Mouse (Mus musculus) forebrain, embryonic 16.5 days (tissue): ENCODE measurements around the gene Cfap221. TPM values are rescaled to one million over a fixed set of nuclear protein-coding genes. Genes with fewer than 3 reads are reported as not detected.

Experiments
- ATAC-seq: fragments of 200-750 bp; cut with Nextera tagmentation; 2 replicates; pipeline ENCODE4 v1.8.0; 2017; ENCODE audit warnings: mild to moderate bottlenecking, moderate library complexity
- H3K27ac ChIP-seq: fragments of 300-500 bp; sonication (generic); 2 replicates; pipeline ENCODE4 v1.5.1; 2014; ENCODE audit warnings: low read length, control low read depth
- H3K27me3 ChIP-seq: fragments of 300-500 bp; sonication (generic); replicated peaks from 2 replicates; pipeline ENCODE4 v1.6.1; 2014; ENCODE audit warnings: low read length; ENCODE audit not compliant: control insufficient read depth, insufficient read depth
- H3K36me3 ChIP-seq: fragments of 300-500 bp; sonication (generic); 2 replicates; pipeline ENCODE4 v1.6.1; 2014; ENCODE audit not compliant: control insufficient read depth, insufficient read depth
- H3K4me1 ChIP-seq: fragments of 300-500 bp; sonication (generic); replicated peaks from 2 replicates; pipeline ENCODE4 v1.6.1; 2014; ENCODE audit warnings: low read length; ENCODE audit not compliant: control insufficient read depth, insufficient read depth
- H3K4me2 ChIP-seq: fragments of 300-500 bp; sonication (generic); 2 replicates; pipeline ENCODE4 v1.6.1; 2014; ENCODE audit warnings: mild to moderate bottlenecking, low read length, control low read depth
- H3K4me3 ChIP-seq: fragments of 300-500 bp; sonication (generic); replicated peaks from 2 replicates; pipeline ENCODE4 v1.5.1; 2014; ENCODE audit warnings: mild to moderate bottlenecking, low read length, control low read depth
- H3K9ac ChIP-seq: fragments of 300-500 bp; sonication (generic); replicated peaks from 2 replicates; pipeline ENCODE4 v1.6.1; 2014; ENCODE audit warnings: low read depth, low read length, control low read depth
- H3K9me3 ChIP-seq: fragments of 300-500 bp; sonication (generic); 2 replicates; pipeline ENCODE4 v1.6.1; 2016; ENCODE audit warnings: low read length; ENCODE audit not compliant: control insufficient read depth
- WGBS: fragments of 180-500 bp; shearing (Covaris S2); extraction: QIAGEN DNeasy Blood & Tissue Kit; methylation state at CpG from one replicate; pipeline ENCODE4 v1.1.7; 2014; 5-methylcytosine and 5-hydroxymethylcytosine counted together
- polyA plus RNA-seq: library from polyadenylated mRNA; unstranded; fragments of >200 nt; fragmentation: Nextera tagmentation; extraction: Ambion mirVana; gene quantifications from 2 replicates; pipeline ENCODE4 v1.2.1, GENCODE M21; 2015

Gene Cfap221
- polyA plus RNA-seq = 0.25 and 0.60 TPM in 2 replicates

GRCm38 (mm10) chr1:119996798-119997581 is at the start of gene Cfap221:
Gene Cfap221, minus strand, starts transcription at chr1:119997234.
- Histone ChIP-seq H3K27me3 (no peaks in the 10 kb centered on the region), H3K4me1 (peaks cover 8% of the 10 kb centered on the region), H3K4me3 (peak within 1 kb of the TSS; percentile 39), H3K4me2 (peak within 1 kb of the TSS; percentile 64), H3K36me3 (no peaks in the 10 kb centered on the region), H3K27ac (no peak within 1 kb of the TSS), H3K9me3 (no peaks in the 10 kb centered on the region), H3K9ac (no peak within 1 kb of the TSS; the same call in 1 of the 2 replicates)
- WGBS = 5% methylated on average over 30 of the region's 30 CpGs
- peak; percentile 87 for ATAC-seq

GRCm38 (mm10) chr1:120044584-120044983 is 47.5 kb upstream of the Cfap221 start:
- 92% methylated on average over 16 of the region's 16 CpGs for WGBS
- H3K4me2 ChIP-seq = no peak overlapping the region
- H3K36me3 ChIP-seq = no peaks in the 10 kb centered on the region
- no peak overlapping the region for H3K4me3 ChIP-seq
- H3K9ac ChIP-seq = no peak overlapping the region
- ATAC-seq = no peak
- H3K27me3 ChIP-seq = no peaks in the 10 kb centered on the region
- no peak overlapping the region for H3K27ac ChIP-seq
- no peaks in the 10 kb centered on the region for H3K9me3 ChIP-seq
- H3K4me1 ChIP-seq = no peaks in the 10 kb centered on the region

GRCm38 (mm10) chr1:120042421-120042820 is 45.4 kb upstream of the Cfap221 start:
- no peaks in the 10 kb centered on the region for H3K36me3 ChIP-seq
- H3K27me3 ChIP-seq = no peaks in the 10 kb centered on the region
- 65% methylated on average over 8 of the region's 8 CpGs for WGBS
- no peaks in the 10 kb centered on the region for H3K9me3 ChIP-seq
- no peak overlapping the region for H3K9ac ChIP-seq
- 0 out of 2 replicates have a peak, but pooled peaks cover under 1% of the 10 kb centered on the region for H3K4me1 ChIP-seq
- no peak for ATAC-seq
- H3K4me3 ChIP-seq = no peak overlapping the region
- H3K4me2 ChIP-seq = no peak overlapping the region
- H3K27ac ChIP-seq = no peak overlapping the region

DNA sequence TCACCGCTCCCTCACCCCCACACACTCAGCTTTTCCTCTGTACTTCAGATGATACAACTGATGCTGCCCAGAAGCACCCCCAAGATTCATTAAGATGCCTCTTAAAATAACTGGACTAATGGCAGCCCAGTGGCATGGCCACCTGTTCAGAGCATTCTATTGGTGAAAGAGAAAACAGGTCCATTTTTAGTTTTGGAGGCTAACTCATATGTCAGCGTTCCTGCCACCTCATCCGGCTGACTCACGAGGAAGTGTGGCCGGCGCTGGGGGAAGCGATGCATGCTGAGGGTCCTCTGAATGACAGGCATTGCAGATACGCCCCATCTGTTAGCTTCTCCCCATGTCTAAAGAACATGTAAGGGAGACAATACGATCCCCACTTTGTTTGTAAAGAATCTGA is 41.6 kb upstream of the Cfap221 start:
- WGBS = 78% methylated on average over 9 of the region's 9 CpGs
- peaks cover 7% of the 10 kb centered on the region for H3K4me1 ChIP-seq
- no peak overlapping the region for H3K4me3 ChIP-seq
- no peaks in the 10 kb centered on the region for H3K36me3 ChIP-seq
- ATAC-seq = no peak
- H3K4me2 ChIP-seq = no peak overlapping the region
- H3K9ac ChIP-seq = no peak overlapping the region
- no peaks in the 10 kb centered on the region for H3K9me3 ChIP-seq
- no peak overlapping the region for H3K27ac ChIP-seq
- H3K27me3 ChIP-seq = no peaks in the 10 kb centered on the region

GRCm38 (mm10) chr1:120037021-120037683 is 40.1 kb upstream of the Cfap221 start:
- Histone ChIP-seq H3K9me3 (no peaks in the 10 kb centered on the region), H3K27me3 (no peaks in the 10 kb centered on the region), H3K4me2 (no peak overlapping the region), H3K4me3 (no peak overlapping the region), H3K9ac (no peak overlapping the region), H3K27ac (no peak overlapping the region), H3K4me1 (peaks cover 7% of the 10 kb centered on the region), H3K36me3 (no peaks in the 10 kb centered on the region)
- WGBS = 60% methylated on average over 9 of the region's 9 CpGs
- peak; percentile 65 for ATAC-seq

DNA sequence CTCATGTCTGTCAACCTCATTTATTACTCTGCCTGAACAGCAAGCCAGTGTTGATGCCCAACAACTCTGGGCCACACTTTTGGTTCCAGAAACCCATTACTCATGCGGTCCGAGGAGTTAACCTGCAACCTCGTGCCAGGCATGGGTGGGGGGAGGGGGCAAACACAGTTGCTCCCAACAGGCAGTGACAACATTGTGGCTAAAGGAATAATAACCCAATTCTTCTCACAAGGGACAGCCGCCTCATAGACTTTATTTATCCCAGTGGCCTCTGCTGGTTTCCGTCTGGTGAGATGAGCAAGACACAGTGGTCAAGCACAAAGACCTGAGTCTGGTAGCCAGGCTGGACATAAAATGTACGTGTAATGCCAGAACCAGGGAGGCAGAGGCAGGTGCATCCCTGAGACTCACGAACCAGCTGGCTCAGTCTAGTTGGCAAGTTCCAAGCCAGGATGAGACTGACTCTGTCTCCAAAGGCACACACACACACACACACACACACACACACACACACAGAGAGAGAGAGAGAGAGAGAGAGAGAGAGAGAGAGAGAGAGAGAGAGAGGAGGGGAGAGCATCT is 38.5 kb upstream of the Cfap221 start:
- peaks cover 7% of the 10 kb centered on the region for H3K4me1 ChIP-seq
- 76% methylated on average over 7 of the region's 7 CpGs for WGBS
- H3K4me2 ChIP-seq = no peak overlapping the region
- no peak overlapping the region for H3K4me3 ChIP-seq
- no peaks in the 10 kb centered on the region for H3K27me3 ChIP-seq
- no peaks in the 10 kb centered on the region for H3K36me3 ChIP-seq
- ATAC-seq = no peak
- no peak overlapping the region for H3K9ac ChIP-seq
- H3K27ac ChIP-seq = no peak overlapping the region
- no peaks in the 10 kb centered on the region for H3K9me3 ChIP-seq

GRCm38 (mm10) chr1:120034793-120035192 is 37.8 kb upstream of the Cfap221 start:
- no peaks in the 10 kb centered on the region for H3K36me3 ChIP-seq
- H3K4me3 ChIP-seq = no peak overlapping the region
- no peaks in the 10 kb centered on the region for H3K9me3 ChIP-seq
- ATAC-seq = no peak
- no peak overlapping the region for H3K9ac ChIP-seq
- no peak overlapping the region for H3K4me2 ChIP-seq
- peaks cover 7% of the 10 kb centered on the region for H3K4me1 ChIP-seq
- H3K27me3 ChIP-seq = no peaks in the 10 kb centered on the region
- no peak overlapping the region for H3K27ac ChIP-seq
- 50% methylated on average over 1 of the region's 1 CpGs for WGBS

DNA sequence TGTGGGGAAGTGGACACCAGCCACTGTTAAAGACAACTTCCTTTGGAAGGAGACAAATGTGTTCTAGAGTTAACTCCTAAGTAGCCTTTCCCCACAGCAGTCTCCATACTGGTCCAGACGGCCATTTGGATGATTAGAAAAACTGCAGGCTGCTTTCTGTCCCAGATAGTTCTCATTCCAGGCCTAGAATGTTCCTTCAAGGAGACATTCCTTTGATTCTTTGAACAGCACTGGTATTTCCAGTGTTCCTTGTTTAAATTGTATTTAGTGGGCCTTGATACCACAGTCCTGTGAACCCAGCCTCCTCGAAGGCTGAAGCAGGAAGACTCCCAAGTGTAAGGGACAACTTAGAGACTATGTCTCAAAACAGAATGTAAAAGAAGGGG is 36.4 kb upstream of the Cfap221 start:
- Histone ChIP-seq H3K36me3 (no peaks in the 10 kb centered on the region), H3K9me3 (no peaks in the 10 kb centered on the region), H3K27ac (no peak overlapping the region), H3K4me2 (no peak overlapping the region), H3K4me3 (no peak overlapping the region), H3K27me3 (no peaks in the 10 kb centered on the region), H3K9ac (no peak overlapping the region), H3K4me1 (peaks cover 7% of the 10 kb centered on the region)
- 79% methylated on average over 2 of the region's 2 CpGs for WGBS
- ATAC-seq = no peak

DNA sequence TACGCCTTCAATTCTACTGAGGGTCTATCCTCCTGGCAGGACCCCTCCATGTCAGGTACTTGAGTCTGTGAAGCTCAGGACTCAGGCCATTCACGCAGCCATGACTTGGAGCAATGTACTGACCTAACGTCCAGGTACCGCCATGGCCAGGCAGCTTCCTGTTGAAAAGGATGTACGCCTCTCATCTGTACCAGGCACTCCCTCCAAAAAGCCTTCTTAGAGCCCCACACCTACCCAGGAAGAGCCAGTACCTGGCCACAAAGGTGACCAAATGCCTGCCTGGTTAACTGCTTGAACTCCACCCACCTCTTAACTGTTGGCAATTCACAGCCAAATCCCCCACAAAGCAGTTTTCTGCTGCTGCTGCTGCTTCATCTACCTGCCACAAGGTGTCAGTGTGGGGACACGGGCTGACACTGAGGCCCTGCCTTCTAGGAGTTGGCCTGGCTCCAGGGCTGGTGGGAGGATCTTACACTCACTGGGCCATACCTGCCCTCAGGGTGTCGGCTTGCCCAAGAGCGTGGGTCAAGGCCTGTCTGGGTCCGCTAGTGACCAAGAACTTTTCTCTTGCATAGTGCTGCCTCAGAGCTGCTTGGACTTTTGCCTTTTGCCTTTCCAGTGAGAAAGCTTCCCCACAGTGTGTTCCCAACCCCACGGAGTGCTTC is 35.9 kb upstream of the Cfap221 start:
- no peaks in the 10 kb centered on the region for H3K27me3 ChIP-seq
- H3K36me3 ChIP-seq = no peaks in the 10 kb centered on the region
- no peaks in the 10 kb centered on the region for H3K9me3 ChIP-seq
- H3K9ac ChIP-seq = no peak overlapping the region
- H3K4me3 ChIP-seq = no peak overlapping the region
- H3K27ac ChIP-seq = no peak overlapping the region
- ATAC-seq = peak; percentile 65
- peaks cover 7% of the 10 kb centered on the region for H3K4me1 ChIP-seq
- WGBS = 45% methylated on average over 10 of the region's 10 CpGs
- H3K4me2 ChIP-seq = no peak overlapping the region
